Mouse (Mus musculus) embryonic facial prominence, embryonic 14.5 days (tissue): Measurements from ENCODE around the gene Olfr346. TPM values are rescaled to one million over a fixed set of nuclear protein-coding genes. Genes with fewer than 3 reads are reported as not detected.

ENCODE experiments used
- ATAC-seq: fragments of 200-750 bp; cut with Nextera tagmentation; 2 replicates; pipeline ENCODE4 v1.8.0; 2017; ENCODE audit warnings: low read depth, moderate number of reproducible peaks, moderate TSS enrichment
- DNase-seq: peaks from one replicate; pipeline ENCODE4 v3.0.0-alpha.2; 2015; ENCODE audit warnings: low spot score
- H3K27ac ChIP-seq: fragments of 300-500 bp; sonication (generic); replicated peaks from 2 replicates; pipeline ENCODE4 v1.5.1; 2014; ENCODE audit warnings: low read depth, mild to moderate bottlenecking, low read length, moderate library complexity
- H3K27me3 ChIP-seq: fragments of 300-500 bp; sonication (generic); replicated peaks from 2 replicates; pipeline ENCODE4 v1.6.1; 2014; ENCODE audit warnings: low read length; ENCODE audit not compliant: control insufficient read depth, insufficient read depth
- H3K36me3 ChIP-seq: fragments of 300-500 bp; sonication (generic); 2 replicates; pipeline ENCODE4 v1.6.1; 2014; ENCODE audit warnings: low read length, mixed read lengths; ENCODE audit not compliant: control insufficient read depth, insufficient read depth
- H3K4me1 ChIP-seq: fragments of 300-500 bp; sonication (generic); 2 replicates; pipeline ENCODE4 v1.6.1; 2014; ENCODE audit warnings: antibody characterized with exemption, low read length; ENCODE audit not compliant: control insufficient read depth, insufficient read depth
- H3K4me2 ChIP-seq: fragments of 300-500 bp; sonication (generic); 2 replicates; pipeline ENCODE4 v1.6.1; 2014; ENCODE audit warnings: low read depth, mild to moderate bottlenecking, low read length, moderate library complexity, mixed read lengths
- H3K4me3 ChIP-seq: fragments of 300-500 bp; sonication (generic); 2 replicates; pipeline ENCODE4 v1.5.1; 2014; ENCODE audit warnings: low read depth, mild to moderate bottlenecking, low read length
- H3K9ac ChIP-seq: fragments of 300-500 bp; sonication (generic); 2 replicates; pipeline ENCODE4 v1.6.1; 2014; ENCODE audit warnings: low read depth, mild to moderate bottlenecking, low read length, moderate library complexity, mixed read lengths
- H3K9me3 ChIP-seq: fragments of 300-500 bp; sonication (generic); 2 replicates; pipeline ENCODE4 v1.6.1; 2016; ENCODE audit warnings: low read length; ENCODE audit not compliant: control insufficient read depth
- WGBS: fragments of 180-500 bp; shearing (Covaris S2); extraction: QIAGEN DNeasy Blood & Tissue Kit; methylation state at CpG from one replicate; pipeline ENCODE4 v1.1.7; 2014; 5-methylcytosine and 5-hydroxymethylcytosine counted together
- polyA plus RNA-seq: library from polyadenylated mRNA; unstranded; fragments of >200 nt; fragmentation: Nextera tagmentation; extraction: Ambion mirVana; gene quantifications from 2 replicates; pipeline ENCODE4 v1.2.1, GENCODE M21; 2014

Olfr346 gene
- not detected in 2 replicates for polyA plus RNA-seq

DNA sequence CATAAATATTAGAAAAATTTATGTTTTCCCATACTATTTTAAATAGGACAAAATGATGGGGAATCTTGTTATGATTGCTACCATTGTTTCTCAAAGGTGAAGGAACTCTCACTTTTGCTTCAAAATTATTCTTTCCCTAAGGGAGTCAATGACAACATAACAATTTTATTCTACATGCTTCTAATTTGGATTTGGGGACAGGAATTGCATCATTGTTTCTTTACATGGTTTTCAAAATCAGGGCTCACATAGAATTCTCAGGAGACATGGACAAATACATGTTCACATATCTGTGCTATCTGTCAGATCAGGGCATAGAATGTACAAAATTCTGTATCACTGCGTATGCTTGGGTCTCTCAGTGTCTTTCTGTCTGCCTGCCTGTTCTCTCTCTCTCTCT is at the start of gene Olfr346:
Gene Olfr346, plus strand, starts transcription at position 301 of the 400 bp plus-strand sequence.
- Histone ChIP-seq H3K27me3 (no peaks in the 10 kb centered on the region), H3K36me3 (no peaks in the 10 kb centered on the region), H3K4me3 (no peak within 1 kb of the TSS), H3K4me2 (no peak within 1 kb of the TSS), H3K9me3 (0 out of 2 replicates have a peak, but pooled peaks cover 5% of the 10 kb centered on the region), H3K4me1 (no peaks in the 10 kb centered on the region), H3K27ac (no peak within 1 kb of the TSS), H3K9ac (no peak within 1 kb of the TSS)
- DNase-seq: no peak
- WGBS: 79% methylated on average over 1 of the region's 1 CpGs
- ATAC-seq: no peak

DNA sequence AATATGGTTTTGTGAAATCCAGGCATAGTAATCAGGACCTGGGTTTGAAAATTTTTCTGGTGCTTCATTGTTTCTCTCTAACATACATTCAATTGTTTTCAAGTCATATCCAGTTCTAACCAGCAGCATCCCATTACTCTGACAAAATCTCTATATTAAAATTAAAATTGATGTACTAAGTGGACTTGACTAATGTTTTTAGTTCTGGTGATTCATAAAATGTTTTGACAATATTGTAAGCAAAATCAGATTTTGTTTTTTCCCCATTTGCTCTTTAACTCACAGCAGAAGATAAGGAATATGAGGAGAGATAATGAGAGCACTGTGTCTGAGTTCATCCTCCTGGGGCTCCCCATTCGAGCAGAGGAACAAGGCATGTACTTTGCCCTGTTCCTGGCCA is 45.8 kb upstream of the Olfr346 start, which contains the start of gene Olfr345:
Gene Olfr345, plus strand, starts transcription at position 301 of the 400 bp plus-strand sequence.
- Histone ChIP-seq H3K9ac (no peak within 1 kb of the TSS), H3K4me1 (no peaks in the 10 kb centered on the region), H3K27me3 (no peaks in the 10 kb centered on the region), H3K4me3 (no peak within 1 kb of the TSS), H3K27ac (no peak within 1 kb of the TSS), H3K4me2 (no peak within 1 kb of the TSS), H3K36me3 (no peaks in the 10 kb centered on the region), H3K9me3 (0 out of 2 replicates have a peak, but pooled peaks cover 3% of the 10 kb centered on the region)
- ATAC-seq (no peak), DNase-seq (no peak)
- 65% methylated on average over 1 of the region's 1 CpGs for WGBS

DNA sequence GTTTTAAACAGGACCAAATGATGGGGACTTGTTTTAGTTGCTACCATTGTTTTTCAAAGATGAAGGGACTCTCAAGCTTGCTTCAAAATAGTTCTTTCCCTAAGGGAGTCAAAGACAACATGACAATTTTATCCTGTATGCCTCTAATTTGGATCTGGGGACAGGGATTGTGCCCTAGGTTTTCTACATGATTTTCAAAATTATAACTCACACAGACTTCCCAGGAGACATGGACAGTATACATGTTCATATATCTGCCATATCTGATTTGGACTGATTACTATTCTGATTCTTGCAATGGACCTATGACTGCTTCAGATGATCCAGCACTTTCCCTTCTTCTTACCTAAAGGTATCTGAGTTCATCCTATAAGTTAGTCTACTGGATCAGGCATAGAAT is 46.0 kb downstream of the Olfr346 start, which contains the start of gene Olfr347:
Gene Olfr347, plus strand, starts transcription at position 301 of the 400 bp plus-strand sequence.
- no peaks in the 10 kb centered on the region for H3K36me3 ChIP-seq
- no peak within 1 kb of the TSS for H3K4me3 ChIP-seq
- ATAC-seq (no peak), DNase-seq (no peak)
- H3K9me3 ChIP-seq: peaks cover 10% of the 10 kb centered on the region
- no peak within 1 kb of the TSS for H3K27ac ChIP-seq
- H3K4me1 ChIP-seq: no peaks in the 10 kb centered on the region
- no peak within 1 kb of the TSS for H3K9ac ChIP-seq
- H3K4me2 ChIP-seq: no peak within 1 kb of the TSS
- H3K27me3 ChIP-seq: no peaks in the 10 kb centered on the region

DNA sequence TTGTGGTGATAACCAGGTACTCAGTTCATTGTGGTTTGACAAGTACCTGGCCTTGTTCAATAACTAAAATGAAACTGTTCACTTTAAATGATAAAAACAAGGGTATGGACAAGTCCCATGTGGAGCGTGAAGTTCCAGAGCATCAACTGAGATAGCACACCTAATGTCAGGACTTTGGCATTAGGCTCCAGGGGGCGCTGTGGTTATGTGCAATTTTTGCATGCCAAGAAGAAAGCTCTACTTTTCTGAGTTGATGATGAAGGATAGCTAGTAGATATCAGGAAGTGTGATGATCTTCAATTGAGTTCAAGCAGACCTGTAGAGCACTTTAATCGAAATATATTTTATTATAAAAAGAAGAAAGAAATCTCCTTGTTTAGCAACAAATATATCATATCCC is 50.6 kb downstream of the Olfr346 start:
- no peaks in the 10 kb centered on the region for H3K4me1 ChIP-seq
- H3K27me3 ChIP-seq: no peaks in the 10 kb centered on the region
- H3K9me3 ChIP-seq: peaks cover 5% of the 10 kb centered on the region; the same call in 1 of the 2 replicates
- no peaks in the 10 kb centered on the region for H3K36me3 ChIP-seq
- H3K4me2 ChIP-seq: no peak overlapping the region
- no peak overlapping the region for H3K9ac ChIP-seq
- no peak overlapping the region for H3K4me3 ChIP-seq
- DNase-seq: no peak
- H3K27ac ChIP-seq: no peak overlapping the region
- ATAC-seq: no peak
- 63% methylated on average over 3 of the region's 3 CpGs for WGBS

Other genes starting within 250 kb of the Olfr346 start
- gene Olfr340, start 233.2 kb upstream of the Olfr346 start, polyA plus RNA-seq: not detected in 2 replicates
- 0.04 and 0.06 TPM in 2 replicates for gene Olfr341, start 203.3 kb upstream of the Olfr346 start, polyA plus RNA-seq
- gene Olfr342, start 160.8 kb upstream of the Olfr346 start, polyA plus RNA-seq: not detected in 2 replicates
- gene Olfr344, start 119.1 kb upstream of the Olfr346 start, polyA plus RNA-seq: 0.03 and 0.06 TPM in 2 replicates
- gene Olfr345, start 45.7 kb upstream of the Olfr346 start, polyA plus RNA-seq: not detected in 2 replicates
- not detected in 2 replicates for gene Olfr347, start 46.1 kb downstream of the Olfr346 start, polyA plus RNA-seq
- gene Olfr348, start 98.5 kb downstream of the Olfr346 start, polyA plus RNA-seq: not detected in 2 replicates
- gene Olfr50, start 104.8 kb downstream of the Olfr346 start, polyA plus RNA-seq: 0.09 and 0.25 TPM in 2 replicates
- gene Olfr3, start 131.2 kb downstream of the Olfr346 start, polyA plus RNA-seq: not detected in 2 replicates
- gene Olfr350, start 160.5 kb downstream of the Olfr346 start, polyA plus RNA-seq: not detected in 2 replicates
- gene Olfr351, start 176.9 kb downstream of the Olfr346 start, polyA plus RNA-seq: not detected in 2 replicates
- gene Olfr352, start 182.7 kb downstream of the Olfr346 start, polyA plus RNA-seq: not detected in 2 replicates
- gene Olfr353, start 207.1 kb downstream of the Olfr346 start, polyA plus RNA-seq: not detected in 2 replicates
- not detected in 2 replicates for gene Olfr354, start 219.9 kb downstream of the Olfr346 start, polyA plus RNA-seq
- gene Olfr355, start 243.1 kb downstream of the Olfr346 start, polyA plus RNA-seq: not detected in 2 replicates